Mouse (Mus musculus) testis, postnatal 14 days (tissue): ENCODE results near the gene Ap1g1.
A peak's percentile ranks its signal among the peaks of the same experiment; 100 is the strongest.
"Not testable (repeated sequence)": the region's sequence is repeated elsewhere in the genome, so short reads cannot be mapped to it uniquely, and the experiment has no call there.

Source experiments
- DNase-seq: peaks from one replicate; pipeline ENCODE4 v3.0.0; 2021; ENCODE audit warnings: low spot score

Gene Ap1g1

GRCm38 (mm10) chr8:109868003-109868679, 89.8 kb downstream of the Ap1g1 start, which contains the start of gene Phlpp2:
Gene Phlpp2 (plus strand): TSS chr8:109868542.
- DNase-seq, result peak; percentile 96

- DNase-seq, result no peak
These were observed 90.5 kb downstream of the Ap1g1 start for GRCm38 (mm10) chr8:109868680-109869361.

- no peak for DNase-seq
These were observed 92.7 kb downstream of the Ap1g1 start for GRCm38 (mm10) chr8:109871056-109871455.

- DNase-seq, result not testable (repeated sequence)
These were observed 95.4 kb downstream of the Ap1g1 start for GRCm38 (mm10) chr8:109873800-109874199.

GRCm38 (mm10) chr8:109880012-109880662, 101.8 kb downstream of the Ap1g1 start:
- no peak for DNase-seq

GRCm38 (mm10) chr8:109885294-109885693, 106.9 kb downstream of the Ap1g1 start:
- no peak for DNase-seq

- DNase-seq, result no peak
These were observed 110.9 kb downstream of the Ap1g1 start for GRCm38 (mm10) chr8:109889211-109889610.

GRCm38 (mm10) chr8:109890794-109891585, 112.6 kb downstream of the Ap1g1 start:
- no peak for DNase-seq

GRCm38 (mm10) chr8:109894636-109895035, 116.3 kb downstream of the Ap1g1 start:
- no peak for DNase-seq

- DNase-seq, result no peak
These were observed 117.0 kb downstream of the Ap1g1 start for GRCm38 (mm10) chr8:109895355-109895754.

GRCm38 (mm10) chr8:109902379-109902778, 124.0 kb downstream of the Ap1g1 start:
- DNase-seq, result no peak

GRCm38 (mm10) chr8:109903909-109904469, 125.6 kb downstream of the Ap1g1 start:
- no peak for DNase-seq

GRCm38 (mm10) chr8:109904928-109905668, 126.7 kb downstream of the Ap1g1 start:
- DNase-seq, result no peak

GRCm38 (mm10) chr8:109906907-109907306, 128.6 kb downstream of the Ap1g1 start:
- DNase-seq, result no peak

GRCm38 (mm10) chr8:109907376-109907775, 129.0 kb downstream of the Ap1g1 start:
- DNase-seq, result no peak
